Mouse (Mus musculus) ovary, adult 18-20 months (tissue): Measurements from ENCODE around the gene Socs3.

Experiments used
- DNase-seq: peaks from one replicate; pipeline ENCODE4 v3.0.0; 2022; ENCODE audit warnings: low spot score, mixed read lengths

Socs3 gene

DNA sequence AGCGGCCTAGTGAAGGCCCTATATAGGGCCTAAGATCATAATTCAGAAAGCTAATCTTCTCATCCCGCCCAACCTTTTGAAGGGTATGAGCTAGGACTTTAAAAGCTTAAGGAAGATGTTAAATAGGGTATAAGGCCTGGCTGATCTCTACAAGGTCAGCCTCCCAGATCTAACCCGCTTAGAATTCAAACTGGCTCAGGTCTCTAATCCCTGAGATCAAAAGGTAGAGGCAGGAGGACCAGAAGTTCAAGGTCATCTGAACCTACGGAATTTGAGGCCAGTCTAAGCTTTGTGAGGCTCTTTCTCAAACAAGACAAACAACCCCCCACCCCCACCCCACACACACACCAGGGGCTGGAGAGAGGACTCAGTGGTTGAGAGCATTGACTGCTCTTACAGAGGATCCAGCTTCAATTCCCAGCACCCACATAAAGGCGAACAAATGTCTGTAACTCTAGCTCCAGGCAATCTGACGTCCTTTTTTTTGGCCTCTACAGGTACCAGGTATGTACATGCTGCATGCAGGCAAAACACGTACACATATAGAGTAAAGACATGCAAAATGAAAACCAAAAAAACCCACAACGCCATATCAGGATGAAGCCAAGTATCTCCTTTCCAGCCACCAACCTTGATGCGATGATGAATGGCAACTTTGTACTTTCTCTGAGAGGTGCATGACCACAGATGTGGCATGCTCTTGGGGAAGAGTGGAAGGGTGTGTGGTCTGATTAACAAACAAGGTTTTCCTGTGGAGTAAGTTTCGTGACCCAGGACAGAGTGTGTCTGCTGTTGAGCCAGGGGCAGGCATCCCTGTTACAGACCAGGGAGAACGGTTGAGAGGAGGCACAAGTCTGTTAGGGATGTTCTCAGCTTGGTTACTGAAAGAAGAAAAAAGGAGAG lies 3.1 kb upstream of the Socs3 start:
- no peak for DNase-seq

DNA sequence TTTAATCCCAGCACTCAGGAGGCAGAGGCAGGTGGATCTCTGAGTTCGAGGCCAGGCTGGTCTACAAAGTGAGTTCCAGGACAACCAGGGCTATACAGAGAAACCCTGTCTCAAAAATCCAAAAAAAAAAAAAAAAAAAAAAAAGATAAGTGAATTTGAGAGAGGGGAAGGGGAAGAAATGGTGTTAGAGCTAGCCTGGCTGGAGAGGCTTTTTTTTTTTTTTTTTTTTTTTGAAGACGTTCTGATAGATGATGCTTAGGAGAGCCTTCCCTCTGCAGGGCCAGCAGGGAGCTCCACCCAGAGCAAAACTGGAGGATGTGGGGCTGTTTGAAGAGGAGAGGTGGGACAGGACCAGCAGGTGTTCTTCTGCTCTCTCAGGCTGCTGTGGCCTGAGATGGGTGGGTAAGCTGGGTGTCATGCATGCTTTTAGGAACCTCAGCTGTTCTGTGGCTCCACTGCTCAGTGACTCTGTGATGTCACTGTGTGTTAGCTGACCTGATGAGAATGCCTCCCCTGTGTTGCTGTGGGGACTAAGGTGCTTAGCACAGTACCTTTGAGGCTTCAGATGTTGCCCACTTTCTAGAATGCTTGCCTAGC lies 1.9 kb upstream of the Socs3 start:
- no peak for DNase-seq

DNA sequence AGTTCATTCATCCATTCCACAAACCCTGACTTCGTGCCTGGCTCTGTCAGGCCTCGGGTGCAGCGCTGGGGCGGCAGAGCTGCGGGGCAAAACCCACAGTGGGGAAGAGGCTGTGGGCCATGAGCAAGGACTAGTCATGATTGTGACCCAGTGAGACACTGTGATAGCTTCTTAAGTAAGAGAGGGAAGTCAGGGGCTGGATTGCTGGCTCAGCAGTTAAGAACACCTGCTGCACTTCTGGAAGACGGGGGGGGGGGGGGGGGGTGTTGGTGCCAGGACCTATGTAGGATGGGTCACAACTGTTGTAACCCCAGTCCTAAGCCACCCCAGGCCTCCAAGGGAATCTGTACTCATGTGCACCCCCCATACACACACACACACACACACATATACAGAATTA lies 1.3 kb upstream of the Socs3 start:
- DNase-seq = no peak

- peak; percentile 99 for DNase-seq
These were observed 525 bp downstream of the Socs3 start for GRCm38 (mm10) chr11:117969100-117969944.

- no peak for DNase-seq
These were observed 1.1 kb downstream of the Socs3 start for GRCm38 (mm10) chr11:117968716-117969099.

GRCm38 (mm10) chr11:117968016-117968671 lies 1.7 kb downstream of the Socs3 start:
- DNase-seq = no peak

- no peak for DNase-seq
These were observed 2.4 kb downstream of the Socs3 start for GRCm38 (mm10) chr11:117967249-117968015.

- DNase-seq = no peak
These were observed 3.2 kb downstream of the Socs3 start for GRCm38 (mm10) chr11:117966506-117967100.

GRCm38 (mm10) chr11:117965561-117965981 lies 4.3 kb downstream of the Socs3 start:
- no peak for DNase-seq

GRCm38 (mm10) chr11:117965052-117965451 lies 4.8 kb downstream of the Socs3 start:
- no peak for DNase-seq

- DNase-seq = no peak
These were observed 5.6 kb downstream of the Socs3 start for GRCm38 (mm10) chr11:117964294-117964693.

DNA sequence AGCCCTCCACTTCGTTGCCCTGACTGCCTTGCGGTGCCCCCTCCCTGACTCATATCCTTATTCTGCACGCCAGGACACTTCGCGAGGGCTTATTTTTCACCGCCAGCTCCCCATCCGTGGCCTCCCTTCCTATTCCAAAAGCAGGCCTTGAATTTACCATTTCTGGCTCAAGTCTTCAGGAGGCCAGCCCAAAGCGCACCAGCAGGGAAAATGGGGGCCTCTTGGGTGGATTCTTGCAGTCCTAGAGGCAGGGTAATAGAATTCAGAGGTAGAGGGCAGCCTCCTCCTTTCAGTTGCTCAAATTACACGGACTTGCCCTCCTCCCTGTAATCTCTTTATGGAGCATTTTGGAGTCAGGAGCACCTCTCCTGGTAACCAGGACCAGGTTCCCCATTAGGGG lies 6.0 kb downstream of the Socs3 start:
- DNase-seq = no peak

GRCm38 (mm10) chr11:117963091-117963793 lies 6.6 kb downstream of the Socs3 start:
- DNase-seq = peak; percentile 98

DNA sequence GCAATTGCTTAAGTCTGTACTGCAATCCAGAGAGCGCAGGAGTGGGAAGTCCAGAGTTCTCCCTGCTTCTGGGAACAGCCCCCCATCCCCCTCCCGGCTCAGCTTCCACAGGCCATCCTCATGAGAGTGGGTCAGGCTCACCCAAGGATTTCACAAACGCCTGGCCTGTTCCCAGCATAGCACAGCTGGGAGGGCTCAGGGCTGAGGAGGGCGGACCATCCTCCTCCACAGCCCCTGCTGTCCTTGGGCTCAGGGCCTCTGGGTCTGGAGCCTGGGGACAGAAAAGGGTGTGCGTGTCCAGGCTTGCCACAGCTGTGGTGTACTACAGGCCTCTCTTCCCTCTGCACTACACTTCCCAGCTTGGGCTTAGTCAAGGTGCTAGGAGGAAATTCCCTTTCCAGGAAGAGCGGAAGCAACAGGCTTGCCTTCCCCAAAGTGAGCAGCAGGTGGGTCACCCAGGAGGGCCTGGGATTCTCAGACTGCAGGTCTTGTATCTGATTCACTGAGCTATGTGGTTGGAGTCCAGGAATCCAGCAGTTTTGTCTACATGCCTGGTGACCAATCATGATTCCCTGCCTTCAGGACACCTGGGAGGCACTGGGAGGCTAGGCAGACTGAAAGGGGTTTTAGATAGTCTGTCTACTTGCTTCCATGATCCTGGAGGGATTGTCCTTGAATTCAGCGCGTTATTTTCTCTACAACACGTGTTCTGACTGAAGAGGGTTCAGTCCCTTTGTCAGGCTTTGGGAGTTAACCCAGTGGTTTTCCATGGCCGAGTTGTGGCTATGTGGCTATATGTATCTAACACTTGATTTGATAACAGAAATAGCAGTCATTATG lies 7.4 kb downstream of the Socs3 start:
- peak; percentile 97 for DNase-seq

- DNase-seq = no peak
These were observed 9.2 kb downstream of the Socs3 start for GRCm38 (mm10) chr11:117960601-117961000.

GRCm38 (mm10) chr11:117959741-117960381 lies 10.0 kb downstream of the Socs3 start:
- no peak for DNase-seq

DNA sequence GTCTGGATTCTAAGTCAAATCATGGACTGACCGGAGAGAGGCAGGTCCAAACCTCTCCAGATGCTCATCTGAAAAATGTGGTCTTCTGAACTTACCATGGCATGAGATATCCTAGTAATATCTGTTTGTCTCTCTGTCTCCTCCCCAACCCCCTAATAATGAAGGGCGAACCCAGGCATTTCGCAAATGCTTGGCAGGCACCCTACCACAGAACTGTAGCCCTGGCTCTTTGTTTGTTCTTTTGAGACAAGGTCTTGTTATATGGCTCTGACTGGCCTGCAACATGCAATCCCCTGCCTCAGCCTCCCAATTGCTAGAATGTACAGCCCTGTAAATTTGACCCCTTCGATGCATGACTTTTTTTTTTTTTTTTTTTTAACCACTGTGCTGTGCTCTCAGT lies 10.7 kb downstream of the Socs3 start:
- no peak for DNase-seq

GRCm38 (mm10) chr11:117958197-117958596 lies 11.7 kb downstream of the Socs3 start:
- DNase-seq = no peak

DNA sequence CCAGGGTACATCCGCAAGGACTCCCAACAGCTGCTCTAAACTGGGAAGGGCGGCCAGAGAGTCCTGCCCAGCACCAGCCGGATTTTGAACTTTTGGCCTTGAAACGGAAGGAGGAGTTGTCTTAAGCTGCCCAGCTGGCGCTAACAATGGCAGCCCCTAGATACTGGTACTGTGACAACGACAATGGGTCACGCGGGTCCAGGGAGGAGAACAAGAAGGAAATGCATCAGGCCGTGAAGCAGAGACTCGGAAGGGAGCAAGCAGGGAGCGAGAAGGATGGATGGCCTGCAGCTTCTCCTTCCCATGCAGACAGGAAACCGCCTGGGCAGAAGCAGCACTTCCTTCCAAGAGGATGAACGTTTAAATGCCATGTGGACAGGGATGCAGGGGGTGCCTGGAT lies 14.2 kb downstream of the Socs3 start:
- no peak for DNase-seq
